Mouse (Mus musculus) ES-Bruce4 (cell line): ENCODE data around the gene Sbf1.

Experiments used
- CTCF ChIP-seq: IDR thresholded peaks from one replicate; pipeline ENCODE4 v1.8.1; 2011; ENCODE audit warnings: low read depth, low read length
- EP300 ChIP-seq: IDR thresholded peaks from 2 replicates; pipeline ENCODE4 v1.6.1; 2011; ENCODE audit warnings: low read depth, low read length; ENCODE audit not compliant: insufficient read depth
- POLR2A ChIP-seq: IDR thresholded peaks from one replicate; pipeline ENCODE4 v1.8.1; 2011; ENCODE audit warnings: low read length; ENCODE audit not compliant: insufficient read depth

- TF ChIP-seq CTCF (no peak), POLR2A (no peak), EP300 (no peak)
Measured at GRCm38 (mm10) chr15:89307461-89307860, 7.7 kb downstream of the Sbf1 start.
